8 mouse cellular contexts compared by ENCODE assay signal in genomic region chr1:60565270-60565920, GRCm38 (mm10). TPM values are rescaled to one million over a fixed set of nuclear protein-coding genes. Genes with fewer than 3 reads are reported as not detected.
DNase-seq lines count a peak whose midpoint lies in the region; ATAC-seq and TF ChIP-seq lines count a peak whose summit lies in the region.

No protein-coding gene starts in this region.

- H3K9me3 ChIP-seq in forebrain, embryonic 13.5 days (replicated peaks) = peaks cover 11% of the 10 kb centered on the region
- H3K9me3 ChIP-seq in hindbrain, embryonic 16.5 days (ENCODE audit: control insufficient read depth, low read length) = no peaks in the 10 kb centered on the region; the same call in 1 of the 2 replicates
- peaks cover 4% of the 10 kb centered on the region; the same call in 1 of the 2 replicates for H3K9me3 ChIP-seq in limb, embryonic 14.5 days (ENCODE audit: control insufficient read depth, low read length)

- peak overlapping the region; percentile 95 for H3K27ac ChIP-seq in layer of hippocampus, adult 2 months
- peak overlapping the region; percentile 59 for H3K27ac ChIP-seq in brown adipose tissue, adult 24 weeks (replicated peaks; ENCODE audit: low read depth, low read length)
- peak overlapping the region; percentile 95 for H3K27ac ChIP-seq in forebrain, embryonic 13.5 days
- H3K27ac ChIP-seq in hindbrain, embryonic 16.5 days (ENCODE audit: low read depth, low read length) = peak overlapping the region; percentile 99
- peak overlapping the region; percentile 33; the same call in 1 of the 2 replicates for H3K27ac ChIP-seq in limb, embryonic 14.5 days (replicated peaks; ENCODE audit: low read depth, low read length)

- peaks cover 5% of the 10 kb centered on the region for H3K4me1 ChIP-seq in brown adipose tissue, adult 24 weeks (ENCODE audit: control insufficient read depth, insufficient read depth, insufficient read length, low read length)
- H3K4me1 ChIP-seq in forebrain, embryonic 13.5 days = peaks cover 16% of the 10 kb centered on the region; the same call in 1 of the 2 replicates
- H3K4me1 ChIP-seq in hindbrain, embryonic 16.5 days (ENCODE audit: control insufficient read depth, insufficient read depth, low read depth, low read length) = peaks cover 12% of the 10 kb centered on the region
- H3K4me1 ChIP-seq in limb, embryonic 14.5 days (ENCODE audit: control insufficient read depth, insufficient read depth, low read length) = peaks cover 11% of the 10 kb centered on the region; the same call in 1 of the 2 replicates

- H3K4me2 ChIP-seq in forebrain, embryonic 13.5 days = peak overlapping the region; percentile 79
- H3K4me2 ChIP-seq in hindbrain, embryonic 16.5 days (ENCODE audit: low read length) = peak overlapping the region; percentile 57
- H3K4me2 ChIP-seq in limb, embryonic 14.5 days (replicated peaks; ENCODE audit: low read depth, low read length, severe bottlenecking) = peak overlapping the region; percentile 85

- no peak for TF ChIP-seq POLR2A in limb, embryonic 14.5 days (IDR thresholded peaks at IDR 0.05; ENCODE audit: borderline replicate concordance, extremely low read depth, insufficient read depth, insufficient read length)

- peak overlapping the region; percentile 96 for H3K4me3 ChIP-seq in layer of hippocampus, adult 2 months
- H3K4me3 ChIP-seq in brown adipose tissue, adult 24 weeks (ENCODE audit: insufficient read depth, low read depth, low read length) = peak overlapping the region; percentile 69
- H3K4me3 ChIP-seq in forebrain, embryonic 13.5 days = peak overlapping the region; percentile 85
- H3K4me3 ChIP-seq in hindbrain, embryonic 16.5 days (ENCODE audit: low read length) = peak overlapping the region; percentile 100
- peak overlapping the region; percentile 96 for H3K4me3 ChIP-seq in limb, embryonic 14.5 days (replicated peaks; ENCODE audit: low read length)

- no peak for DNase-seq in layer of hippocampus, adult 2 months (ENCODE audit: low spot score in 2 of 2)
- no peak for DNase-seq in layer of hippocampus, adult 9-10 months (ENCODE audit: low spot score)
- DNase-seq in limb, embryonic 14.5 days (ENCODE audit: low spot score) = peak; percentile 66
- DNase-seq in gastrocnemius, postnatal 36 days = no peak

- intact Hi-C loops in gastrocnemius, postnatal 36 days (cut with DNase I) = loop anchor here (5.0 kb wide), 1 partner anchor 92 kb away; no protein-coding TSS in a partner anchor

- ATAC-seq in forebrain, embryonic 13.5 days = no peak; the same call in 1 of the 2 replicates
- ATAC-seq in hindbrain, embryonic 16.5 days = no peak
- ATAC-seq in limb, embryonic 14.5 days (ENCODE audit: low FRiP score, low read depth) = no peak
- peak; percentile 66; the same call in 1 of the 2 replicates for ATAC-seq in monocyte, adult 5-6 weeks (replicated peaks; ENCODE audit: insufficient number of reproducible peaks, low FRiP score, low TSS enrichment, poor library complexity, severe bottlenecking)

- no peaks in the 10 kb centered on the region for H3K27me3 ChIP-seq in forebrain, embryonic 13.5 days
- no peaks in the 10 kb centered on the region for H3K27me3 ChIP-seq in hindbrain, embryonic 16.5 days (replicated peaks; ENCODE audit: control insufficient read depth, insufficient read depth, low read length)
- no peaks in the 10 kb centered on the region for H3K27me3 ChIP-seq in limb, embryonic 14.5 days (ENCODE audit: control insufficient read depth, insufficient read depth, low read length)

- peak overlapping the region; percentile 90 for H3K9ac ChIP-seq in forebrain, embryonic 13.5 days
- peak overlapping the region; percentile 96 for H3K9ac ChIP-seq in hindbrain, embryonic 16.5 days (ENCODE audit: low read depth, low read length)
- H3K9ac ChIP-seq in limb, embryonic 14.5 days (ENCODE audit: low read depth, low read length, severe bottlenecking) = peak overlapping the region; percentile 89

- WGBS in forebrain, embryonic 13.5 days = 1% methylated on average over 13 of the region's 13 CpGs
- WGBS in hindbrain, embryonic 16.5 days = under 1% methylated on average over 13 of the region's 13 CpGs
- 3% methylated on average over 13 of the region's 13 CpGs for WGBS in limb, embryonic 14.5 days

- TF ChIP-seq CTCF in layer of hippocampus, adult 2 months (conservative IDR thresholded peaks at IDR 0.05) = peak; percentile 68

- peaks cover 18% of the 10 kb centered on the region for H3K36me3 ChIP-seq in forebrain, embryonic 13.5 days (ENCODE audit: poor library complexity, severe bottlenecking)
- peaks cover 4% of the 10 kb centered on the region for H3K36me3 ChIP-seq in hindbrain, embryonic 16.5 days (ENCODE audit: control insufficient read depth, insufficient read depth, low read length)
- H3K36me3 ChIP-seq in limb, embryonic 14.5 days (ENCODE audit: control insufficient read depth, insufficient read depth, low read length) = no peaks in the 10 kb centered on the region

RNA-seq across cellular contexts. Expression of gene Raph1, which starts 1.5 kb away (rescaled TPM):
- 10 to 100 TPM; 64.2 to 64.5 TPM for total RNA-seq in layer of hippocampus, adult 2 months (2021)
- polyA plus RNA-seq in brown adipose tissue, adult 24 weeks (2012; ENCODE audit: insufficient read depth, insufficient read length, missing spikeins) = 12.3 and 13.9 TPM in 2 replicates
- 20.7 and 22.7 TPM in 2 replicates for polyA plus RNA-seq in forebrain, embryonic 13.5 days (2015; fragmentation: Nextera tagmentation; extraction: Ambion mirVana)
- polyA plus RNA-seq in hindbrain, embryonic 16.5 days (2015; fragmentation: Nextera tagmentation; extraction: Ambion mirVana) = 22.0 and 22.4 TPM in 2 replicates
- 25.6 and 26.5 TPM in 2 replicates for polyA plus RNA-seq in limb, embryonic 14.5 days (2012; rRNA removed)
- 23.1 and 30.4 TPM in 2 replicates for polyA plus RNA-seq in limb, embryonic 14.5 days (2014; fragmentation: Nextera tagmentation; extraction: Ambion mirVana)
- total RNA-seq in monocyte, adult 5-6 weeks (2017) = 7.5 to 20.5 TPM (median 10.5 TPM) in 3 replicates
- total RNA-seq in gastrocnemius, postnatal 36 days (2021) = 10 to 100 TPM; 17.1 to 21.1 TPM

Comparison
In these comparisons a context has a peak if more than half of its experiments do, and no peak if none do; other contexts are left out.
1. H3K27ac ChIP-seq: peak in every context shown above with its lines; median percentile 99 in hindbrain, embryonic 16.5 days; 95 in layer of hippocampus, adult 2 months; 95 in forebrain, embryonic 13.5 days; 59 in brown adipose tissue, adult 24 weeks; 33 in limb, embryonic 14.5 days.